Mouse (Mus musculus) megakaryocyte, embryonic 14.5 days (primary cell): Measurements from ENCODE around the gene Adgrg1. TPM values are rescaled to one million over a fixed set of nuclear protein-coding genes. Genes with fewer than 3 reads are reported as not detected.

Experiments
- H3K27me3 ChIP-seq: replicated peaks from 2 replicates; pipeline ENCODE3; 2012; ENCODE audit warnings: inconsistent platforms
- H3K36me3 ChIP-seq: replicated peaks from 2 replicates; pipeline ENCODE3; 2012; ENCODE audit warnings: low read length, inconsistent platforms, mixed read lengths
- H3K4me1 ChIP-seq: 2 replicates; pipeline ENCODE4 v1.6.1; 2012; ENCODE audit warnings: inconsistent platforms
- H3K4me3 ChIP-seq: replicated peaks from 2 replicates; pipeline ENCODE3; 2012; ENCODE audit warnings: moderate library complexity, mild to moderate bottlenecking, inconsistent platforms
- H3K9me3 ChIP-seq: 2 replicates; pipeline ENCODE4 v1.6.1; 2012; ENCODE audit warnings: inconsistent platforms
- FLI1 ChIP-seq: IDR thresholded peaks from 2 replicates; pipeline ENCODE4 v1.6.1; 2012; ENCODE audit warnings: low read length, inconsistent platforms, mixed read lengths
- GATA1 ChIP-seq: IDR thresholded peaks from 3 replicates; pipeline ENCODE4 v1.6.1; 2012; ENCODE audit warnings: mixed read lengths, low read length, inconsistent platforms, borderline replicate concordance
- polyA plus RNA-seq: library from polyadenylated mRNA; stranded (reverse); fragments of >175 nt; gene quantifications from 2 replicates; pipeline ENCODE4 v1.2.3, GENCODE M21; 2012; ENCODE audit warnings: low replicate concordance; ENCODE audit not compliant: insufficient read depth

Gene Adgrg1
- polyA plus RNA-seq, result 388 and 1,147 TPM in 2 replicates

- Histone ChIP-seq H3K9me3 (no peaks in the 10 kb centered on the region), H3K36me3 (peaks cover 3% of the 10 kb centered on the region), H3K4me1 (peaks cover 99% of the 10 kb centered on the region), H3K4me3 (peak within 1 kb of the TSS; percentile 80), H3K27me3 (peaks cover 3% of the 10 kb centered on the region)
- TF ChIP-seq FLI1 (no peak), GATA1 (no peak)
Observed at GRCm38 (mm10) chr8:94974467-94975165, at the start of gene Adgrg1. Gene Adgrg1 (plus strand): TSS chr8:94974751.

GRCm38 (mm10) chr8:94928227-94928626 lies 46.3 kb upstream of the Adgrg1 start:
- TF ChIP-seq FLI1 (no peak), GATA1 (no peak)
- Histone ChIP-seq H3K9me3 (no peaks in the 10 kb centered on the region), H3K4me3 (no peak overlapping the region), H3K4me1 (peaks cover 11% of the 10 kb centered on the region), H3K27me3 (peaks cover 57% of the 10 kb centered on the region), H3K36me3 (no peaks in the 10 kb centered on the region)

DNA sequence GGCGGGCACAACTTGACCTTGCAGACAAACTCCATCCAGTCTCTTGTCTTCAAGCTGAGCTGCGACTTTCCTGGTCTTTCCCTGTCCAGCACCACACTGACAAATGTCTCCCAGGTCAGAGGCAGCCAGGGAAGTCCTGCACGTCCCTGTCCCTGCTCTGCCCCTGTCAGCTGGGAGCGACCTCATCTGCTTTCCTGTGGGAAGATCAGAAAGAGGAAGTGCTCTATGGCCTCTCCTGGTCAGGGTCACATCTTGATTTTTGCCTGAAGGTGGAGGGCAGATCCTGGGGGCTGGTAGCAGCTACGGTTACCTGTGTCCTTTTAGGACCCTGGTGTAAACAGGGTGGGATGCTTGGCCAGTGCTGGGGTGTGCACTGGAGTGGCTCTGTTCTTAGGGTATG lies 40.6 kb upstream of the Adgrg1 start:
- Histone ChIP-seq H3K9me3 (no peaks in the 10 kb centered on the region), H3K4me3 (no peak overlapping the region), H3K27me3 (peaks cover 73% of the 10 kb centered on the region), H3K36me3 (no peaks in the 10 kb centered on the region), H3K4me1 (peaks cover 10% of the 10 kb centered on the region)
- TF ChIP-seq GATA1, result no peak
- no peak for TF ChIP-seq FLI1

GRCm38 (mm10) chr8:94935172-94935571 lies 39.4 kb upstream of the Adgrg1 start:
- peaks cover 10% of the 10 kb centered on the region for H3K4me1 ChIP-seq
- H3K4me3 ChIP-seq, result no peak overlapping the region
- H3K27me3 ChIP-seq, result peaks cover 69% of the 10 kb centered on the region
- TF ChIP-seq GATA1 (no peak), FLI1 (no peak)
- H3K36me3 ChIP-seq, result no peaks in the 10 kb centered on the region
- no peaks in the 10 kb centered on the region for H3K9me3 ChIP-seq

DNA sequence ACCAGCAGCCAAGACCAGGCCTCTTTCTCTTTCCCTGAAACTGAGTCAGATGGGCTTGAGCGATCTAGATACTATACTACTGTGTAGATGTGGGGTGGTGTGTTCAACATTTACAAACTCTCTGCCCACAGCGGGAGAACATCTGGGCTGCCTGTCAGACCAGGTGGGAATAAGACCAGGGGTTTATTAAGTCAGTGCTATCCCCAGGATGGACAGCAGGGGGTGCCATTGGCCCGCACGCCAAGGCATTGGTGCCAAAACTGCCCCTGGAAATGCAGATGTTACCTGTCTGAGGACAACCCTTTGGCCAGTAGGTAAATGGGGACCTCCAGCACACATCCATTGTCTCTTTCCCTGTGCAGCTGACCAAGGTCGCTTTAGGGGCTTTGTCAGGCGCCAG lies 32.0 kb upstream of the Adgrg1 start:
- no peaks in the 10 kb centered on the region for H3K36me3 ChIP-seq
- H3K4me1 ChIP-seq, result peaks cover 39% of the 10 kb centered on the region
- no peak for TF ChIP-seq GATA1
- no peak for TF ChIP-seq FLI1
- H3K27me3 ChIP-seq, result peaks cover 49% of the 10 kb centered on the region
- H3K9me3 ChIP-seq, result no peaks in the 10 kb centered on the region
- H3K4me3 ChIP-seq, result no peak overlapping the region

DNA sequence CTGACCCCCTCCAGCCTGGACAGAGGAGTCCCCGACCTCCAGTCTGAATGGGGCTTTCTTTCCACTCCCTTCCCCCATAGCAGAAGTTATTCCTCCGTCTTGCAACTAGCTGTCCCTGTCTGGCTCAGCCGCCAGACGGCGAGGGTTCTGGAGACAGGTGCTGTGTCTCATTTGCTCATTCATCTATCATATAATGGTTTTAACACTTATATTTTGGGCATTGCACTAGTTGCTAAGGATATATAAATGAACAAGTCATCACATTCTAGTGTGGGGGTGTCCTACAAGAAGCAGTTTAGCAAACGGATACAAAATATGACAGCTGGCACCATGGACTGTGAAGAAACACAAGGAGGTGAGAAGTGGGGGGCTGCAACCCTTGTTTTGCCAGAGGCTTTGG lies 29.4 kb upstream of the Adgrg1 start:
- H3K4me1 ChIP-seq, result peaks cover 56% of the 10 kb centered on the region
- TF ChIP-seq GATA1 (no peak), FLI1 (no peak)
- no peak overlapping the region for H3K4me3 ChIP-seq
- H3K9me3 ChIP-seq, result no peaks in the 10 kb centered on the region
- peaks cover 33% of the 10 kb centered on the region for H3K27me3 ChIP-seq
- H3K36me3 ChIP-seq, result no peaks in the 10 kb centered on the region

DNA sequence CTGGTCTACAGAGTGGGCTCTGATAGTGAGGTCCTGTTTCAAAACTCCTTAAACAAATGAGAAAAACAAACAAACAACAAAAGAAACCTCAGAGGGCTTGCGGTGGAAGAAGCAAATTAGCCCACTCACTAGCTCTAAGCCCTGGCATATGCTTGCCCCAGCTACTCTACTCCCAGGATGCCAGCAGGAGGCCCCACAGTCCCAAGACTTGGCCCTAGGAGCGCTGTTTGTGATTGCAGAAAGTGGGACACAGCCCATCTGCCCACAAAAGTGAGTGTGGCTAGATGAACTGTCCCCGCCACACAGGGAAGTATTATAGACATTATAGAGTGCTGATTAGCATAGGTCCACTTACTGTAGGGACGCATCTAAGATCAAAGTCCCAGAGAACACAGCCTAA lies 26.1 kb upstream of the Adgrg1 start:
- Histone ChIP-seq H3K36me3 (no peaks in the 10 kb centered on the region), H3K9me3 (no peaks in the 10 kb centered on the region), H3K27me3 (peaks cover 14% of the 10 kb centered on the region), H3K4me1 (peaks cover 69% of the 10 kb centered on the region), H3K4me3 (no peak overlapping the region)
- no peak for TF ChIP-seq GATA1
- no peak for TF ChIP-seq FLI1

GRCm38 (mm10) chr8:94949010-94949409 lies 25.5 kb upstream of the Adgrg1 start:
- TF ChIP-seq GATA1 (no peak), FLI1 (no peak)
- peaks cover 12% of the 10 kb centered on the region for H3K27me3 ChIP-seq
- H3K9me3 ChIP-seq, result no peaks in the 10 kb centered on the region
- H3K4me1 ChIP-seq, result peaks cover 69% of the 10 kb centered on the region
- H3K36me3 ChIP-seq, result no peaks in the 10 kb centered on the region
- no peak overlapping the region for H3K4me3 ChIP-seq

DNA sequence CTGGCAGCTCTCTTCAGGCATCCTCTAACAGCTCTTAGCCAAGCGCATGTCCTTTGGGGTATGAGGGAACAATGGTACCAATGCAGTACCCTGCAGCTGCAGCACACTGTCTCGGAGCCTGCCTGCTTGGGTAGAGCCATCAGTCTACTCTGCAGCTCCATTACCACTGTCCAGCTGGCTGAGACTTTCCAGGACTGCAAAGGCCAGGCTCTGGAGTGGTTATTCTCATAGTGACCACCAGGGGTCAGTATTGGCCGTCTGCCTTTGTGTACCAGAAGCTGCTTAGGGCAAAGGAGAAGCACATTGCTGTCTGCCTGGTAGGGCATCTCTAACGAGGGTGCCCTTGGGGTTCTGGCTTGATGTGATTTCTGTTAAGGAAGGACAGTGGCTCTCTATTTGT lies 24.5 kb upstream of the Adgrg1 start:
- Histone ChIP-seq H3K27me3 (peaks cover 12% of the 10 kb centered on the region), H3K36me3 (no peaks in the 10 kb centered on the region), H3K9me3 (no peaks in the 10 kb centered on the region), H3K4me1 (peaks cover 70% of the 10 kb centered on the region), H3K4me3 (peak overlapping the region; percentile 21)
- TF ChIP-seq GATA1, result no peak
- TF ChIP-seq FLI1, result no peak

GRCm38 (mm10) chr8:94950458-94950857 lies 24.1 kb upstream of the Adgrg1 start:
- Histone ChIP-seq H3K9me3 (no peaks in the 10 kb centered on the region), H3K27me3 (peaks cover 10% of the 10 kb centered on the region), H3K36me3 (no peaks in the 10 kb centered on the region), H3K4me1 (peaks cover 70% of the 10 kb centered on the region), H3K4me3 (no peak overlapping the region)
- TF ChIP-seq GATA1 (no peak), FLI1 (no peak)
